ENCODE assay signal across 13 mouse cellular contexts in genomic region chr4:85901316-85901715, GRCm38 (mm10).
DNase-seq lines count a peak whose midpoint lies in the region; ATAC-seq lines count a peak whose summit lies in the region.
"Had no signal": no experiment of that assay in that cellular context is flagged by ENCODE, and none has a peak within 500 bp of the region (broad histone marks: within the 10 kb centered on the region; RNA-seq: fewer than 3 reads in every experiment).

No protein-coding gene starts in this region.

- intact Hi-C loops in heart, postnatal 36 days (cut with DNase I) = no loop called here

- no peak for ATAC-seq in granulocyte monocyte progenitor cell, adult 5-6 weeks (replicated peaks; ENCODE audit: poor library complexity, severe bottlenecking)
- ATAC-seq: forebrain, embryonic 14.5 days had no signal

- peak; percentile 14 for DNase-seq in embryo, embryonic 11 days
- no peak for DNase-seq in embryo, embryonic 10.5 days (ENCODE audit: low spot score)
- peak; percentile 23 for DNase-seq in ovary, adult 18-20 months (ENCODE audit: low spot score)
- no peak for DNase-seq in ovary, postnatal 10 days (ENCODE audit: low spot score)
- DNase-seq in kidney, postnatal 10 days = peak; percentile 89
- peak; percentile 13 for DNase-seq in ovary, postnatal 14 days (ENCODE audit: low spot score)
- DNase-seq in heart, postnatal 36 days = no peak
- DNase-seq: adrenal gland, adult 2 months; cerebellum, postnatal 14 days; midbrain, embryonic 14.5 days; retina, postnatal 1 day had no signal

Comparison
In these comparisons a context has a peak if more than half of its experiments do, and no peak if none do; other contexts are left out.
1. DNase-seq: peak in embryo, embryonic 11 days (single experiment), ovary, adult 18-20 months (single experiment), kidney, postnatal 10 days (single experiment) and ovary, postnatal 14 days (single experiment); none in embryo, embryonic 10.5 days (single experiment), ovary, postnatal 10 days (single experiment) and heart, postnatal 36 days (0 of 2).